Mouse (Mus musculus) ovary, postnatal 10 days (tissue): ENCODE results near the gene Irf1.

Source experiments
- DNase-seq: peaks from one replicate; pipeline ENCODE4 v3.0.0; 2022; ENCODE audit warnings: low spot score

Irf1 gene

GRCm38 (mm10) chr11:53810749-53811148 lies 40.9 kb downstream of the Irf1 start:
- no peak for DNase-seq

GRCm38 (mm10) chr11:53811312-53811711 lies 41.5 kb downstream of the Irf1 start:
- DNase-seq: no peak

- no peak for DNase-seq
Measured at GRCm38 (mm10) chr11:53813001-53813868, 43.4 kb downstream of the Irf1 start.

GRCm38 (mm10) chr11:53814810-53815209 lies 45.0 kb downstream of the Irf1 start:
- no peak for DNase-seq

- no peak for DNase-seq
Measured at GRCm38 (mm10) chr11:53816841-53817375, 47.1 kb downstream of the Irf1 start.

GRCm38 (mm10) chr11:53818794-53819193 lies 49.0 kb downstream of the Irf1 start:
- no peak for DNase-seq

GRCm38 (mm10) chr11:53819511-53819910 lies 49.7 kb downstream of the Irf1 start:
- DNase-seq: no peak

- DNase-seq: no peak
Measured at GRCm38 (mm10) chr11:53820516-53821170, 50.8 kb downstream of the Irf1 start.

- no peak for DNase-seq
Measured at GRCm38 (mm10) chr11:53821230-53821944, 51.6 kb downstream of the Irf1 start.

GRCm38 (mm10) chr11:53821945-53822338 lies 52.1 kb downstream of the Irf1 start:
- DNase-seq: no peak

- DNase-seq: no peak
Measured at GRCm38 (mm10) chr11:53825409-53825808, 55.6 kb downstream of the Irf1 start.
